Mouse (Mus musculus): ENCODE data around the gene Clip2. TPM values are rescaled to one million over a fixed set of nuclear protein-coding genes. Genes with fewer than 3 reads are reported as not detected.

The Clip2 gene
- polyA plus RNA-seq, 1 experiment from 2014 or later, result 6.6 TPM

GRCm38 (mm10) chr5:134583006-134583883 is 31.0 kb upstream of the Clip2 start:
- DNase-seq (peak; percentile 9), ATAC-seq (ENCODE audit: insufficient read depth) (no peak)
- no peaks in the 10 kb centered on the region for H3K27me3 ChIP-seq (ENCODE audit: insufficient read depth, low read length)
- peaks cover 18% of the 10 kb centered on the region; the same call in 1 of the 2 replicates for H3K36me3 ChIP-seq (ENCODE audit: insufficient read depth)
- 24% methylated on average over 15 of the region's 15 CpGs for WGBS
- H3K9ac ChIP-seq, result peak overlapping the region; percentile 69
- H3K4me3 ChIP-seq (ENCODE audit: low read depth, low read length), result peak overlapping the region; percentile 86
- H3K9me3 ChIP-seq (ENCODE audit: low read depth, low read length), result no peaks in the 10 kb centered on the region
- peak overlapping the region; percentile 92 for H3K4me2 ChIP-seq
- TF ChIP-seq CTCF (IDR thresholded peaks at IDR 0.05; ENCODE audit: low read depth), result peak; percentile 25; the same call in 1 of the 2 replicates
- H3K27ac ChIP-seq (ENCODE audit: low read depth), result no peak overlapping the region
- 0 out of 2 replicates have a peak, but pooled peaks cover 7% of the 10 kb centered on the region for H3K4me1 ChIP-seq (ENCODE audit: insufficient read depth)

GRCm38 (mm10) chr5:134582221-134582907 is 30.1 kb upstream of the Clip2 start:
- peak; percentile 97 for ATAC-seq (ENCODE audit: insufficient read depth)
- 7% methylated on average over 30 of the region's 30 CpGs for WGBS
- Histone ChIP-seq H3K4me2 (peak overlapping the region; percentile 92), H3K27me3 (ENCODE audit: insufficient read depth, low read length) (no peaks in the 10 kb centered on the region), H3K4me1 (ENCODE audit: insufficient read depth) (0 out of 2 replicates have a peak, but pooled peaks cover 7% of the 10 kb centered on the region), H3K36me3 (ENCODE audit: insufficient read depth) (peaks cover 15% of the 10 kb centered on the region; the same call in 1 of the 2 replicates), H3K9ac (peak overlapping the region; percentile 69), H3K9me3 (ENCODE audit: low read depth, low read length) (no peaks in the 10 kb centered on the region), H3K4me3 (ENCODE audit: low read depth, low read length) (peak overlapping the region; percentile 86), H3K27ac (ENCODE audit: low read depth) (no peak overlapping the region)
- peak; percentile 99 for DNase-seq
- TF ChIP-seq CTCF (IDR thresholded peaks at IDR 0.05; ENCODE audit: low read depth), result peak; percentile 86

GRCm38 (mm10) chr5:134581146-134581545 is 28.9 kb upstream of the Clip2 start, which contains the start of gene Rfc2:
TSS of gene Rfc2 (plus strand) at chr5:134581366.
- Histone ChIP-seq H3K9ac (no peak within 1 kb of the TSS), H3K4me2 (no peak within 1 kb of the TSS), H3K36me3 (ENCODE audit: insufficient read depth) (peaks cover 9% of the 10 kb centered on the region; the same call in 1 of the 2 replicates), H3K27me3 (ENCODE audit: insufficient read depth, low read length) (no peaks in the 10 kb centered on the region), H3K4me1 (ENCODE audit: insufficient read depth) (0 out of 2 replicates have a peak, but pooled peaks cover 7% of the 10 kb centered on the region), H3K9me3 (ENCODE audit: low read depth, low read length) (no peaks in the 10 kb centered on the region), H3K27ac (ENCODE audit: low read depth) (no peak within 1 kb of the TSS), H3K4me3 (ENCODE audit: low read depth, low read length) (no peak within 1 kb of the TSS)
- no peak for ATAC-seq (ENCODE audit: insufficient read depth)
- no peak for TF ChIP-seq CTCF (IDR thresholded peaks at IDR 0.05; ENCODE audit: low read depth)
- WGBS, result 72% methylated on average over 5 of the region's 5 CpGs
- no peak for DNase-seq

GRCm38 (mm10) chr5:134579135-134579534 is 26.9 kb upstream of the Clip2 start:
- Histone ChIP-seq H3K4me3 (ENCODE audit: low read depth, low read length) (no peak overlapping the region), H3K4me2 (no peak overlapping the region), H3K9ac (no peak overlapping the region), H3K27ac (ENCODE audit: low read depth) (no peak overlapping the region), H3K9me3 (ENCODE audit: low read depth, low read length) (no peaks in the 10 kb centered on the region), H3K27me3 (ENCODE audit: insufficient read depth, low read length) (no peaks in the 10 kb centered on the region), H3K36me3 (ENCODE audit: insufficient read depth) (0 out of 2 replicates have a peak, but pooled peaks cover 1% of the 10 kb centered on the region), H3K4me1 (ENCODE audit: insufficient read depth) (0 out of 2 replicates have a peak, but pooled peaks cover 7% of the 10 kb centered on the region)
- 60% methylated on average over 3 of the region's 3 CpGs for WGBS
- DNase-seq (no peak), ATAC-seq (ENCODE audit: insufficient read depth) (no peak)
- TF ChIP-seq CTCF (IDR thresholded peaks at IDR 0.05; ENCODE audit: low read depth), result no peak

- Histone ChIP-seq H3K4me1 (ENCODE audit: insufficient read depth) (no peaks in the 10 kb centered on the region), H3K9me3 (ENCODE audit: low read depth, low read length) (no peaks in the 10 kb centered on the region), H3K9ac (no peak overlapping the region), H3K4me3 (ENCODE audit: low read depth, low read length) (no peak overlapping the region), H3K27me3 (ENCODE audit: insufficient read depth, low read length) (no peaks in the 10 kb centered on the region), H3K4me2 (no peak overlapping the region), H3K36me3 (ENCODE audit: insufficient read depth) (no peaks in the 10 kb centered on the region), H3K27ac (ENCODE audit: low read depth) (no peak overlapping the region)
- no peak for TF ChIP-seq CTCF (IDR thresholded peaks at IDR 0.05; ENCODE audit: low read depth)
- whole genome bisulfite sequencing, result 73% methylated on average over 7 of the region's 7 CpGs
- ATAC-seq (ENCODE audit: insufficient read depth) (no peak), DNase-seq (peak; percentile 20)
Measured at GRCm38 (mm10) chr5:134577534-134577933, 25.3 kb upstream of the Clip2 start.

GRCm38 (mm10) chr5:134576517-134577220 is 24.4 kb upstream of the Clip2 start:
- H3K27ac ChIP-seq (ENCODE audit: low read depth), result no peak overlapping the region
- ATAC-seq (ENCODE audit: insufficient read depth), result no peak
- no peak for DNase-seq
- H3K4me1 ChIP-seq (ENCODE audit: insufficient read depth), result no peaks in the 10 kb centered on the region
- WGBS, result 72% methylated on average over 14 of the region's 14 CpGs
- no peak for TF ChIP-seq CTCF (IDR thresholded peaks at IDR 0.05; ENCODE audit: low read depth)
- no peak overlapping the region for H3K4me2 ChIP-seq
- H3K36me3 ChIP-seq (ENCODE audit: insufficient read depth), result no peaks in the 10 kb centered on the region
- H3K27me3 ChIP-seq (ENCODE audit: insufficient read depth, low read length), result no peaks in the 10 kb centered on the region
- H3K9me3 ChIP-seq (ENCODE audit: low read depth, low read length), result no peaks in the 10 kb centered on the region
- no peak overlapping the region for H3K9ac ChIP-seq
- H3K4me3 ChIP-seq (ENCODE audit: low read depth, low read length), result no peak overlapping the region

Measured in lung, embryonic 14.5 days (tissue).